Mouse (Mus musculus): ENCODE data around the gene Tnrc6a. TPM values are rescaled to one million over a fixed set of nuclear protein-coding genes. Genes with fewer than 3 reads are reported as not detected.

Gene Tnrc6a
- total and polyA plus RNA-seq, 3 experiments = 16.3 to 62.0 (median 20.1) TPM

GRCm38 (mm10) chr7:123217448-123218354 is 94.0 kb downstream of the Tnrc6a start:
- dilution Hi-C loops (cut with MboI; ENCODE audit: extremely low pct_ligation_motif_present, extremely low pct_unique_long_range_greater_than_20kb, low sequenced_read_pairs) = no loop called here
- Histone ChIP-seq H3K4me1 (ENCODE audit: control insufficient read depth in 1 of 2, insufficient read depth in 2 of 2) (peaks cover 0 to 7% of the 10 kb centered on the region in 2 experiments; a peak in 2 of 4 replicates), H3K9me3 (replicated peaks; ENCODE audit: low read length) (no peaks in the 10 kb centered on the region), H3K36me3 (replicated peaks in 1 of 2; ENCODE audit: control insufficient read depth in 1 of 2, insufficient read depth in 1 of 2, low read length in 1 of 2) (no peaks in the 10 kb centered on the region), H3K27me3 (replicated peaks) (peaks cover 16% of the 10 kb centered on the region), H3K4me2 (ENCODE audit: insufficient read depth, low read depth, poor library complexity, severe bottlenecking) (no peak overlapping the region), H3K27ac (ENCODE audit: insufficient read depth, low read depth) (no peak overlapping the region), H3K79me2 (replicated peaks; ENCODE audit: control insufficient read depth, extremely low read depth, insufficient read depth, poor library complexity, severe bottlenecking) (no peaks in the 10 kb centered on the region), H3K9ac (ENCODE audit: insufficient read depth, low read depth) (no peak overlapping the region), H3K4me3 (replicated peaks in 1 of 3; ENCODE audit: low read depth in 2 of 3, low read length in 2 of 3, poor library complexity in 1 of 3) (no peak overlapping the region)
- DNase-seq (ENCODE audit: extremely low read depth) = no peak
- in situ Hi-C loops (cut with MboI; ENCODE audit: low pct_ligation_motif_present, low pct_unique_long_range_greater_than_20kb, low sequenced_read_pairs) = no loop called here
- TF ChIP-seq BHLHE40 (IDR thresholded peaks at IDR 0.05; ENCODE audit: low read depth, low read length) = no peak
- no peak for TF ChIP-seq NRF1 (IDR thresholded peaks at IDR 0.05; ENCODE audit: low read depth, low read length)

- Histone ChIP-seq H3K4me1 (ENCODE audit: control insufficient read depth in 1 of 2, insufficient read depth in 2 of 2) (peaks cover 0 to 7% of the 10 kb centered on the region in 2 experiments; a peak in 2 of 4 replicates), H3K4me2 (ENCODE audit: insufficient read depth, low read depth, poor library complexity, severe bottlenecking) (no peak overlapping the region), H3K9me3 (replicated peaks; ENCODE audit: low read length) (no peaks in the 10 kb centered on the region), H3K79me2 (replicated peaks; ENCODE audit: control insufficient read depth, extremely low read depth, insufficient read depth, poor library complexity, severe bottlenecking) (no peaks in the 10 kb centered on the region), H3K27ac (ENCODE audit: insufficient read depth, low read depth) (no peak overlapping the region), H3K9ac (ENCODE audit: insufficient read depth, low read depth) (no peak overlapping the region), H3K4me3 (replicated peaks in 1 of 3; ENCODE audit: low read depth in 2 of 3, low read length in 2 of 3, poor library complexity in 1 of 3) (no peak overlapping the region), H3K27me3 (replicated peaks) (peaks cover 15% of the 10 kb centered on the region), H3K36me3 (replicated peaks in 1 of 2; ENCODE audit: control insufficient read depth in 1 of 2, insufficient read depth in 1 of 2, low read length in 1 of 2) (no peaks in the 10 kb centered on the region)
- no peak for DNase-seq (ENCODE audit: extremely low read depth)
- in situ Hi-C loops (cut with MboI; ENCODE audit: low pct_ligation_motif_present, low pct_unique_long_range_greater_than_20kb, low sequenced_read_pairs) = no loop called here
- dilution Hi-C loops (cut with MboI; ENCODE audit: extremely low pct_ligation_motif_present, extremely low pct_unique_long_range_greater_than_20kb, low sequenced_read_pairs) = no loop called here
- TF ChIP-seq POLR2AphosphoS2 (IDR thresholded peaks at IDR 0.05; ENCODE audit: low read depth, low read length) (no peak), RAD21 (IDR thresholded peaks at IDR 0.05; ENCODE audit: low read depth, low read length) (no peak), USF1 (IDR thresholded peaks at IDR 0.05; ENCODE audit: low read depth, low read length) (no peak), E2F4 (IDR thresholded peaks at IDR 0.05; ENCODE audit: insufficient replicate concordance, low read depth, low read length) (no peak), EP300 (IDR thresholded peaks at IDR 0.05; ENCODE audit: low read length) (no peak), SIN3A (IDR thresholded peaks at IDR 0.05; ENCODE audit: low read length) (no peak), CTCF (conservative IDR thresholded peaks at IDR 0.05 in 1 of 2, IDR thresholded peaks at IDR 0.05 in 1 of 2; ENCODE audit: low read depth in 2 of 2, low read length in 2 of 2) (no peak), IRF4 (IDR thresholded peaks at IDR 0.05; ENCODE audit: low read depth, low read length) (no peak)
These were observed 94.9 kb downstream of the Tnrc6a start for GRCm38 (mm10) chr7:123218620-123219019.
